Mouse (Mus musculus): ENCODE data around the gene Olfr1086. TPM values are rescaled to one million over a fixed set of nuclear protein-coding genes. Genes with fewer than 3 reads are reported as not detected.
"Not testable (repeated sequence)": the region's sequence is repeated elsewhere in the genome, so short reads cannot be mapped to it uniquely, and the experiment has no call there.

Gene Olfr1086
- total RNA-seq (2021), result not detected
- long read RNA-seq, experiment 1, result 0 reads
- long read RNA-seq, experiment 2, result 0 reads

DNA sequence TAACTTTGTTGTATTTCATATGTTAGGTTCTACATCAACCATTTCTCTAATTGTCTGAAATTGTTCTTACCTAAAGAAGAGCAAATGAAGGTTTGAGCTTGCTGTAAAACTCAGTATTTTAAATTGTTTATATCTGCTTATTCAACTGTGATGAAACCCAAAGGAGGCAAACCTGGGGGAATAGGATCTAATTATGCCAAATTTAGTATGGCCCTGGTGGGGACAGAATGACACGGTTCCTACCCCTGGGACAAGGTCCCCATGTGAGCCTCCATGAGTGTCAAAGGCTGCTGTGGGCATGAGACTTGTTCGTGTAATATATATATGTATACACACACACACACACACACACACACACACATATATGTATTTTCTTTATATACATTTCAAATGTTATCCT, at the start of gene Olfr1086:
Gene Olfr1086, minus strand, starts transcription at position 101 of the 400 bp plus-strand sequence.
- DNase-seq (ENCODE audit: low spot score in 2 of 2), result no peak

GRCm38 (mm10) chr2:86698295-86698694, 18.4 kb upstream of the Olfr1086 start, which contains the start of gene Olfr1087:
TSS of gene Olfr1087 (minus strand) at chr2:86698395.
- DNase-seq (ENCODE audit: low spot score in 2 of 2), result no peak

DNA sequence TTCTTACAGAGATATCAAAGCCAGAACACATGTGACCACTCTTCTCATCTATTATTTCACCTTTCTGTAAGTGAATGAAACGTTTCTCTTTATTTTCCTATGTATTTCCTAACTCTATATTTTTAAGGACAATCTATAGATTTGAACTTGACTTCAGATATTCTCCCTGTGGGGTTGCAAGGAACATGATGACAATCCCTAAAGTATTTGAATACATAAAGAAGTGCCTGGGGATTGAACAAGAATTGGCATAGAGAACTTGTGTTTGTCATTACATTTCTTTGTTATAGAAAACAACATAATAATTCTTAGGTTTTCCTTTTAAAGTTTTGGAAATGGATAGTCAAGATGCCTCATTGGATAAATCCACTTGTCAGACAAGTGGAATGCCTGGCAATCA, 18.0 kb downstream of the Olfr1086 start, which contains the start of gene Olfr1085:
Gene Olfr1085, minus strand, starts transcription at position 101 of the 400 bp plus-strand sequence.
- DNase-seq (ENCODE audit: low spot score in 2 of 2), result no peak

DNA sequence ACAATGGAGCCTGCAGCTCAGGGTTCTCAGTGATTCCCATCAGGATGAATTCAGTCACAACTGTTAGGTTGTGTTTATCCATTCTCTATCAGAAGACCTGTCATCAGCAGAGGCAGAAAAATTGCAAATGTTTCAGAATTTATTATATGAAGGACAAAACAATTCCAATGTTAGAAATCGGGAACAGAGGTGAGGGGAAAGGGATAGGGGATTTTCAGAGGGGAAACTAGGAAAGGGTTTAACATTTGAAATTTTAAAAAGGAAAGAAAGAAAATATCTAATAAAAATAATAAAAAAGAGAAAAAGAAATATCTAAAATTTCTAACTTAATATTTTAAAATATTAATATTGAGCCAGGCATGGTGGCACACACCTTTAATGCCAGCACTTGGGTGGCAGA, 40.3 kb downstream of the Olfr1086 start, which contains the start of gene Olfr1084:
Gene Olfr1084, minus strand, starts transcription at position 101 of the 400 bp plus-strand sequence.
- not testable (repeated sequence) for DNase-seq (ENCODE audit: low spot score in 2 of 2)

Other genes with a start within 250 kb of the Olfr1086 start
- gene Olfr1065, start 229.5 kb downstream of the Olfr1086 start, total RNA-seq (2021), result not detected
- not detected for gene Olfr1066, start 223.8 kb downstream of the Olfr1086 start, total RNA-seq (2021)
- gene Olfr228, start 192.7 kb downstream of the Olfr1086 start, total RNA-seq (2021), result not detected
- gene Olfr1076, start 171.6 kb downstream of the Olfr1086 start, total RNA-seq (2021), result not detected
- gene Olfr1079, start 137.6 kb downstream of the Olfr1086 start, total RNA-seq (2021), result not detected
- gene Olfr1080, start 121.9 kb downstream of the Olfr1086 start, total RNA-seq (2021), result not detected
- gene Olfr1082, start 81.1 kb downstream of the Olfr1086 start, total RNA-seq (2021), result not detected
- gene Olfr1084, start 40.4 kb downstream of the Olfr1086 start, total RNA-seq (2021), result not detected
- gene Olfr1085, start 18.1 kb downstream of the Olfr1086 start, total RNA-seq (2021), result not detected
- not detected for gene Olfr1087, start 18.3 kb upstream of the Olfr1086 start, total RNA-seq (2021)
- gene Olfr1089, start 53.6 kb upstream of the Olfr1086 start, total RNA-seq (2021), result not detected
- not detected for gene Olfr1090, start 78.9 kb upstream of the Olfr1086 start, total RNA-seq (2021)
- not detected for gene Olfr1093, start 102.4 kb upstream of the Olfr1086 start, total RNA-seq (2021)
- not detected for gene Olfr141, start 129.9 kb upstream of the Olfr1086 start, total RNA-seq (2021)
- gene Olfr1094, start 144.6 kb upstream of the Olfr1086 start, total RNA-seq (2021), result not detected
- not detected for gene Olfr1095, start 171.6 kb upstream of the Olfr1086 start, total RNA-seq (2021)
- not detected for gene Gm13723, start 194.7 kb upstream of the Olfr1086 start, total RNA-seq (2021)
- gene Olfr1097, start 212.1 kb upstream of the Olfr1086 start, total RNA-seq (2021), result not detected
- gene Olfr1098, start 244.5 kb upstream of the Olfr1086 start, total RNA-seq (2021), result not detected

All from gastrocnemius, postnatal 4 days (tissue).